ENCODE assay signal across 14 mouse cellular contexts in genomic region chr11:116232427-116232826, GRCm38 (mm10). TPM values are rescaled to one million over a fixed set of nuclear protein-coding genes. Genes with fewer than 3 reads are reported as not detected.
DNase-seq lines count a peak whose midpoint lies in the region; ATAC-seq and TF ChIP-seq lines count a peak whose summit lies in the region.
"Had no signal": no experiment of that assay in that cellular context is flagged by ENCODE, and none has a peak within 500 bp of the region (broad histone marks: within the 10 kb centered on the region; RNA-seq: fewer than 3 reads in every experiment).

No protein-coding gene starts in this region.

- no peak overlapping the region for H3K9ac ChIP-seq in intestine, embryonic 14.5 days (ENCODE audit: low read length)
- no peak overlapping the region for H3K9ac ChIP-seq in intestine, postnatal 0 days (ENCODE audit: low read depth, low read length)
- H3K9ac ChIP-seq in midbrain, embryonic 13.5 days (replicated peaks), result peak overlapping the region; percentile 39; the same call in 1 of the 2 replicates
- H3K9ac ChIP-seq: lung, embryonic 15.5 days had no signal

- H3K36me3 ChIP-seq in intestine, embryonic 14.5 days (ENCODE audit: control insufficient read depth, insufficient read depth, low read length), result no peaks in the 10 kb centered on the region
- H3K36me3 ChIP-seq in intestine, postnatal 0 days (ENCODE audit: control insufficient read depth, insufficient read depth), result no peaks in the 10 kb centered on the region
- no peaks in the 10 kb centered on the region for H3K36me3 ChIP-seq in hindbrain, embryonic 10.5 days
- no peaks in the 10 kb centered on the region for H3K36me3 ChIP-seq in midbrain, embryonic 13.5 days
- H3K36me3 ChIP-seq: lung, embryonic 15.5 days had no signal

- no peak for TF ChIP-seq CTCF in intestine, postnatal 0 days (IDR thresholded peaks at IDR 0.05; ENCODE audit: low read depth)
- TF ChIP-seq CTCF in cortical plate, adult 2 months (IDR thresholded peaks at IDR 0.05; ENCODE audit: extremely low read depth, insufficient read depth, low read length), result no peak

- H3K4me3 ChIP-seq in intestine, embryonic 14.5 days (ENCODE audit: low read depth, low read length), result no peak overlapping the region
- H3K4me3 ChIP-seq in intestine, postnatal 0 days (ENCODE audit: low read depth, low read length), result no peak overlapping the region
- 0 out of 2 replicates have a peak overlapping the region, but pooled peaks have one; percentile 3 for H3K4me3 ChIP-seq in cortical plate, adult 2 months (ENCODE audit: insufficient read depth, low read length)
- H3K4me3 ChIP-seq in hindbrain, embryonic 10.5 days, result peak overlapping the region; percentile 30
- H3K4me3 ChIP-seq in midbrain, embryonic 13.5 days (replicated peaks), result no peak overlapping the region
- H3K4me3 ChIP-seq: lung, embryonic 15.5 days had no signal

- no peak for DNase-seq in intestine, embryonic 14.5 days (ENCODE audit: low spot score)
- DNase-seq in hindbrain, embryonic 10.5 days (ENCODE audit: low spot score), result no peak
- DNase-seq in frontal cortex, postnatal 25 days (ENCODE audit: low spot score in 2 of 2), result no peak
- DNase-seq in adrenal gland, adult 18-20 months (ENCODE audit: low spot score in 2 of 2), result no peak
- DNase-seq in thymus, postnatal 36 days, result no peak
- DNase-seq: adrenal gland, adult 2 months; cerebellum, adult 9-11 months; gastrocnemius, postnatal 14 days had no signal

- ATAC-seq in intestine, embryonic 14.5 days (replicated peaks; ENCODE audit: low FRiP score, low TSS enrichment, low read depth), result no peak
- no peak for ATAC-seq in intestine, postnatal 0 days
- no peak for ATAC-seq in midbrain, embryonic 13.5 days

- 45% methylated on average over 17 of the region's 17 CpGs for WGBS in intestine, embryonic 14.5 days
- WGBS in intestine, postnatal 0 days, result 51% methylated on average over 17 of the region's 17 CpGs
- 18% methylated on average over 17 of the region's 17 CpGs for WGBS in hindbrain, embryonic 10.5 days
- WGBS in midbrain, embryonic 13.5 days, result 32% methylated on average over 17 of the region's 17 CpGs

- 0 out of 2 replicates have a peak, but pooled peaks cover 8% of the 10 kb centered on the region for H3K4me1 ChIP-seq in intestine, embryonic 14.5 days (replicated peaks; ENCODE audit: control insufficient read depth, insufficient read depth, low read length)
- H3K4me1 ChIP-seq in intestine, postnatal 0 days (replicated peaks; ENCODE audit: control insufficient read depth, insufficient read depth, low read length), result no peaks in the 10 kb centered on the region
- H3K4me1 ChIP-seq in cortical plate, adult 2 months (ENCODE audit: control insufficient read depth, insufficient read depth, low read length), result no peaks in the 10 kb centered on the region
- peaks cover 37% of the 10 kb centered on the region for H3K4me1 ChIP-seq in hindbrain, embryonic 10.5 days (replicated peaks)
- H3K4me1 ChIP-seq in midbrain, embryonic 13.5 days (replicated peaks), result 0 out of 2 replicates have a peak, but pooled peaks cover 5% of the 10 kb centered on the region

- no peaks in the 10 kb centered on the region for H3K27me3 ChIP-seq in intestine, embryonic 14.5 days (replicated peaks; ENCODE audit: control insufficient read depth, insufficient read depth, low read length)
- no peaks in the 10 kb centered on the region for H3K27me3 ChIP-seq in intestine, postnatal 0 days (replicated peaks; ENCODE audit: control insufficient read depth, insufficient read depth, low read length)
- peaks cover 63% of the 10 kb centered on the region for H3K27me3 ChIP-seq in hindbrain, embryonic 10.5 days (ENCODE audit: insufficient read depth, poor library complexity, severe bottlenecking)
- peaks cover 17% of the 10 kb centered on the region for H3K27me3 ChIP-seq in midbrain, embryonic 13.5 days
- H3K27me3 ChIP-seq: CH12.LX had no signal

- H3K4me2 ChIP-seq in intestine, embryonic 14.5 days (ENCODE audit: low read length), result peak overlapping the region; percentile 2; the same call in 1 of the 2 replicates
- no peak overlapping the region for H3K4me2 ChIP-seq in intestine, postnatal 0 days (replicated peaks; ENCODE audit: low read depth)
- H3K4me2 ChIP-seq in midbrain, embryonic 13.5 days (replicated peaks), result peak overlapping the region; percentile 34
- H3K4me2 ChIP-seq: lung, embryonic 15.5 days had no signal

- no peaks in the 10 kb centered on the region for H3K9me3 ChIP-seq in intestine, embryonic 14.5 days (ENCODE audit: control insufficient read depth, low read length)
- H3K9me3 ChIP-seq in intestine, postnatal 0 days (ENCODE audit: control insufficient read depth), result no peaks in the 10 kb centered on the region
- H3K9me3 ChIP-seq in hindbrain, embryonic 10.5 days, result no peaks in the 10 kb centered on the region
- H3K9me3 ChIP-seq in midbrain, embryonic 13.5 days, result no peaks in the 10 kb centered on the region
- H3K9me3 ChIP-seq: lung, embryonic 15.5 days had no signal

- no peak overlapping the region for H3K27ac ChIP-seq in intestine, embryonic 14.5 days (ENCODE audit: low read depth)
- no peak overlapping the region for H3K27ac ChIP-seq in intestine, postnatal 0 days (ENCODE audit: low read depth, low read length)
- no peak overlapping the region for H3K27ac ChIP-seq in cortical plate, adult 2 months (ENCODE audit: insufficient read depth, low read length)
- H3K27ac ChIP-seq in hindbrain, embryonic 10.5 days, result peak overlapping the region; percentile 57; the same call in 1 of the 2 replicates
- no peak overlapping the region for H3K27ac ChIP-seq in midbrain, embryonic 13.5 days
- H3K27ac ChIP-seq: lung, embryonic 15.5 days had no signal

- no peak for TF ChIP-seq POLR2A in cortical plate, adult 2 months (IDR thresholded peaks at IDR 0.05; ENCODE audit: extremely low read depth, insufficient read depth, low read length)

RNA-seq across cellular contexts. Expression of gene Evpl, which starts 5.5 kb away (rescaled TPM):
- 3.2 and 3.7 TPM in 2 replicates for polyA plus RNA-seq in intestine, embryonic 14.5 days (2014; fragmentation: Nextera tagmentation; extraction: Ambion mirVana)
- 1.2 and 1.3 TPM in 2 replicates for polyA plus RNA-seq in intestine, postnatal 0 days (2015; fragmentation: Nextera tagmentation; extraction: Ambion mirVana)
- polyA plus RNA-seq in cortical plate, adult 2 months (2012; rRNA removed), result 0.91 and 1.0 TPM in 2 replicates
- polyA plus RNA-seq in hindbrain, embryonic 10.5 days (2016; fragmentation: Nextera tagmentation; extraction: Ambion mirVana), result 0.35 and 0.76 TPM in 2 replicates
- polyA plus RNA-seq in midbrain, embryonic 13.5 days (2015; fragmentation: Nextera tagmentation; extraction: Ambion mirVana), result 0.28 and 0.30 TPM in 2 replicates
- 1 to 10 TPM in 1 of 2 experiments, under 1 TPM in 1; 0.56 to 1.0 TPM for total RNA-seq in adrenal gland, adult 18-20 months (2021)

RNA-seq across cellular contexts. Expression of gene Acox1, which starts 33.6 kb away (rescaled TPM):
- 33.3 and 35.1 TPM in 2 replicates for polyA plus RNA-seq in intestine, embryonic 14.5 days (2014; fragmentation: Nextera tagmentation; extraction: Ambion mirVana)
- 98.9 and 114 TPM in 2 replicates for polyA plus RNA-seq in intestine, postnatal 0 days (2015; fragmentation: Nextera tagmentation; extraction: Ambion mirVana)
- 128 and 136 TPM in 2 replicates for polyA plus RNA-seq in cortical plate, adult 2 months (2012; rRNA removed)
- polyA plus RNA-seq in hindbrain, embryonic 10.5 days (2016; fragmentation: Nextera tagmentation; extraction: Ambion mirVana), result 21.8 TPM in 2 replicates
- 50.3 and 51.0 TPM in 2 replicates for polyA plus RNA-seq in midbrain, embryonic 13.5 days (2015; fragmentation: Nextera tagmentation; extraction: Ambion mirVana)
- 100 to 1,000 TPM; 208 to 244 TPM for total RNA-seq in adrenal gland, adult 18-20 months (2021)

RNA-seq across cellular contexts. Expression of gene Ten1, which starts 33.8 kb away (rescaled TPM):
- polyA plus RNA-seq in intestine, embryonic 14.5 days (2014; fragmentation: Nextera tagmentation; extraction: Ambion mirVana), result 88.8 and 93.2 TPM in 2 replicates
- polyA plus RNA-seq in intestine, postnatal 0 days (2015; fragmentation: Nextera tagmentation; extraction: Ambion mirVana), result 64.6 and 66.8 TPM in 2 replicates
- 55.5 and 56.1 TPM in 2 replicates for polyA plus RNA-seq in cortical plate, adult 2 months (2012; rRNA removed)
- 68.5 and 78.9 TPM in 2 replicates for polyA plus RNA-seq in hindbrain, embryonic 10.5 days (2016; fragmentation: Nextera tagmentation; extraction: Ambion mirVana)
- polyA plus RNA-seq in midbrain, embryonic 13.5 days (2015; fragmentation: Nextera tagmentation; extraction: Ambion mirVana), result 78.4 and 88.2 TPM in 2 replicates
- 10 to 100 TPM; 17.3 to 20.7 TPM for total RNA-seq in adrenal gland, adult 18-20 months (2021)

RNA-seq across cellular contexts. Expression of gene Srp68, which starts 41.6 kb away (rescaled TPM):
- polyA plus RNA-seq in intestine, embryonic 14.5 days (2014; fragmentation: Nextera tagmentation; extraction: Ambion mirVana), result 78.1 and 83.2 TPM in 2 replicates
- polyA plus RNA-seq in intestine, postnatal 0 days (2015; fragmentation: Nextera tagmentation; extraction: Ambion mirVana), result 45.2 and 48.7 TPM in 2 replicates
- 63.4 TPM in 2 replicates for polyA plus RNA-seq in cortical plate, adult 2 months (2012; rRNA removed)
- 96.2 and 100 TPM in 2 replicates for polyA plus RNA-seq in hindbrain, embryonic 10.5 days (2016; fragmentation: Nextera tagmentation; extraction: Ambion mirVana)
- 63.4 and 68.5 TPM in 2 replicates for polyA plus RNA-seq in midbrain, embryonic 13.5 days (2015; fragmentation: Nextera tagmentation; extraction: Ambion mirVana)
- 10 to 100 TPM; 72.8 to 75.2 TPM for total RNA-seq in adrenal gland, adult 18-20 months (2021)

RNA-seq across cellular contexts. Expression of gene Galr2, which starts 48.3 kb away (rescaled TPM):
- polyA plus RNA-seq in intestine, embryonic 14.5 days (2014; fragmentation: Nextera tagmentation; extraction: Ambion mirVana), result 0.11 and 0.15 TPM in 2 replicates
- 0.10 and 0.29 TPM in 2 replicates for polyA plus RNA-seq in intestine, postnatal 0 days (2015; fragmentation: Nextera tagmentation; extraction: Ambion mirVana)
- polyA plus RNA-seq in cortical plate, adult 2 months (2012; rRNA removed), result not detected in 2 replicates
- polyA plus RNA-seq in hindbrain, embryonic 10.5 days (2016; fragmentation: Nextera tagmentation; extraction: Ambion mirVana), result 0.11 and 0.33 TPM in 2 replicates
- 0.22 and 0.26 TPM in 2 replicates for polyA plus RNA-seq in midbrain, embryonic 13.5 days (2015; fragmentation: Nextera tagmentation; extraction: Ambion mirVana)
- total RNA-seq in adrenal gland, adult 18-20 months (2021), result under 1 TPM; 0.20 to 0.29 TPM
- total RNA-seq: neutrophil, adult 5-6 weeks had no signal

Comparison
In these comparisons a context has a peak if more than half of its experiments do, and no peak if none do; other contexts are left out.
1. H3K4me3 ChIP-seq: peak in cortical plate, adult 2 months (single experiment) and hindbrain, embryonic 10.5 days (single experiment); none in intestine, embryonic 14.5 days (single experiment), intestine, postnatal 0 days (single experiment) and midbrain, embryonic 13.5 days (single experiment).